Mouse (Mus musculus) embryonic fibroblast, embryonic 13.5 days (primary cell): ENCODE measurements around the gene Dach1.

Experiments used
- CTCF ChIP-seq: IDR thresholded peaks from 2 replicates; pipeline ENCODE4 v1.5.1; 2011; ENCODE audit warnings: mild to moderate bottlenecking, control low read depth, low read length, moderate library complexity, borderline replicate concordance; ENCODE audit not compliant: insufficient read depth
- POLR2A ChIP-seq: IDR thresholded peaks from 2 replicates; pipeline ENCODE4 v1.6.1; 2011; ENCODE audit warnings: low read depth, mild to moderate bottlenecking, control low read depth, low read length, moderate library complexity

DNA sequence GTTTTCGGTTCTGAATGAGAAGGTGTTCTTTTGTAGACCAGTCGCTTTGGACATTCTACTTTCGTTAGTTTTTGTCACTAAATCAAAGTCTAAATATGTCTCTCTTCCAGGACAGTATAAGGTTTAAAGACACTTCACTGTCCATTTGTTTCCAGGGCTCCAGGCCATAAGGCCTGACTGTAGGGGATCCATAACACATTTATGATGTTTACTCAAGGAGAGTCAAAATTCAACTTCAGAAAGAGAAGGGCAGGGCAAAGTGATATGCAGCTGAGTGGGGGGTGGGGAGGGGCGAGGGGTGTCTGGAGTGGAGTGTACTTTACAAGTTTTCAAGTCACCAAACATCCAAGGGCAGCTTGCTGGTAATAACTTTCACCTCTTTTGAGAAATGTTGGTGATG, 146.0 kb downstream of the Dach1 start:
- TF ChIP-seq CTCF (no peak), POLR2A (no peak)
